Mouse (Mus musculus) left cerebral cortex, postnatal 25 days (tissue): Measurements from ENCODE around the gene Mrgpre. TPM values are rescaled to one million over a fixed set of nuclear protein-coding genes. Genes with fewer than 3 reads are reported as not detected.

Experiments used
- DNase-seq, 2 experiments: peaks; one replicate each; pipeline ENCODE4 v3.0.0; 2022; ENCODE audit warnings: low spot score in 2 of 2, mixed read lengths in 1 of 2
- intact Hi-C: fragments of 180-260 bp; cut with DNase I; formaldehyde crosslinking; loops from one replicate; pipeline ENCODE4 v1.15.1; 2025
- total RNA-seq, 2 experiments: library from RNA; stranded (reverse); gene quantifications; 2 replicates each; pipeline ENCODE4 v1.2.3; 2021

Mrgpre gene
- 1 to 10 TPM; 7.1 to 7.6 TPM for total RNA-seq

- intact Hi-C loops: no loop called here
Observed at GRCm38 (mm10) chr7:143783996-143784829, at the start of gene Mrgpre. Gene Mrgpre (minus strand): TSS chr7:143784500.

GRCm38 (mm10) chr7:143833581-143834190, 49.4 kb upstream of the Mrgpre start:
- no peak for DNase-seq
- intact Hi-C loops: no loop called here

More at GRCm38 (mm10) chr7:143783996-143784829, at the start of gene Mrgpre:
- DNase-seq: peak; percentile 61 to 73

GRCm38 (mm10) chr7:143832611-143833010, 48.3 kb upstream of the Mrgpre start:
- intact Hi-C loops: no loop called here
- DNase-seq: no peak

GRCm38 (mm10) chr7:143832196-143832595, 47.9 kb upstream of the Mrgpre start:
- DNase-seq: no peak
- intact Hi-C loops: no loop called here

GRCm38 (mm10) chr7:143830399-143830798, 46.1 kb upstream of the Mrgpre start:
- DNase-seq: no peak
- intact Hi-C loops: no loop called here

- peak; percentile 95 to 99 for DNase-seq
Observed at GRCm38 (mm10) chr7:143829504-143830331, 45.4 kb upstream of the Mrgpre start.

GRCm38 (mm10) chr7:143826985-143827384, 42.7 kb upstream of the Mrgpre start:
- intact Hi-C loops: no loop called here
- DNase-seq: no peak

More at GRCm38 (mm10) chr7:143829504-143830331, 45.4 kb upstream of the Mrgpre start:
- intact Hi-C loops: loop anchor here (1.0 kb wide), 2 partner anchors 78 to 245 kb away; no protein-coding TSS in a partner anchor

- no peak for DNase-seq
- intact Hi-C loops: no loop called here
Observed at GRCm38 (mm10) chr7:143823266-143823605, 38.9 kb upstream of the Mrgpre start.

GRCm38 (mm10) chr7:143822375-143823265, 38.3 kb upstream of the Mrgpre start, which contains the start of the genes Nadsyn1 and Dhcr7:
Gene Nadsyn1 (minus strand): TSS chr7:143822849.
Gene Dhcr7 (plus strand): TSS chr7:143823145.
- intact Hi-C loops: no loop called here

GRCm38 (mm10) chr7:143821241-143821640, 36.9 kb upstream of the Mrgpre start:
- intact Hi-C loops: no loop called here

More at GRCm38 (mm10) chr7:143822375-143823265, 38.3 kb upstream of the Mrgpre start, which contains the start of the genes Nadsyn1 and Dhcr7:
- DNase-seq: peak; percentile 98 to 99

GRCm38 (mm10) chr7:143819201-143819600, 34.9 kb upstream of the Mrgpre start:
- intact Hi-C loops: no loop called here
- no peak for DNase-seq

More at GRCm38 (mm10) chr7:143821241-143821640, 36.9 kb upstream of the Mrgpre start:
- no peak for DNase-seq

GRCm38 (mm10) chr7:143808909-143809308, 24.6 kb upstream of the Mrgpre start:
- intact Hi-C loops: no loop called here
- no peak for DNase-seq

- intact Hi-C loops: no loop called here
- peak; percentile 30 to 61 for DNase-seq
Observed at GRCm38 (mm10) chr7:143805199-143805624, 20.9 kb upstream of the Mrgpre start.

- intact Hi-C loops: no loop called here
- DNase-seq: no peak
Observed at GRCm38 (mm10) chr7:143801195-143802065, 17.1 kb upstream of the Mrgpre start.

GRCm38 (mm10) chr7:143800770-143801169, 16.5 kb upstream of the Mrgpre start:
- no peak for DNase-seq

GRCm38 (mm10) chr7:143798783-143799182, 14.5 kb upstream of the Mrgpre start:
- intact Hi-C loops: no loop called here
- DNase-seq: no peak

More at GRCm38 (mm10) chr7:143800770-143801169, 16.5 kb upstream of the Mrgpre start:
- intact Hi-C loops: no loop called here

GRCm38 (mm10) chr7:143793121-143793520, 8.8 kb upstream of the Mrgpre start:
- intact Hi-C loops: no loop called here

More at GRCm38 (mm10) chr7:143793121-143793520, 8.8 kb upstream of the Mrgpre start:
- DNase-seq: no peak
